Mouse (Mus musculus): ENCODE data around the gene Chst2. TPM values are rescaled to one million over a fixed set of nuclear protein-coding genes. Genes with fewer than 3 reads are reported as not detected.

The Chst2 gene
- polyA plus RNA-seq, 1 experiment from 2014 or later: 16.0 TPM

DNA sequence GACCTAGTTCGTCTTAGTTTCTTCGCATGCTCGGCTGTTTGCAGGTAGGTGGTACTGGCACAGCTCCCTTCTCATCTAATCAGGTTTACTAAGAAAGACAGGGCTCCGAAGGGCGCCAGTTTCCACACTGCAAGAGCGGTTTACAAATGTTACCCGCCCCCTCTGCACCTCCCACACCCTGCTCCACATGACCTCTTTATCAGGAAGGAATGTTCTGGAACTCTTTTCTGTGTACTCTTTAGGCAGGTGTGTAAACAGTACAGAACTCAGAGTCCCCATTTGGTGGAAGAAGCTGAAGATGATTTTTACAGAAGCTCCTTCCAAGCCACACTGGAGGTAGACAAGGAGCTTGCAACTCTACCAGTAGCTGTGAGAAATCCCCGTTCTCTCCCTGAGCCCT, 31.2 kb downstream of the Chst2 start:
- Histone ChIP-seq H3K27me3 (ENCODE audit: insufficient read depth, low read length) (no peaks in the 10 kb centered on the region), H3K9ac (no peak overlapping the region), H3K36me3 (ENCODE audit: insufficient read depth) (no peaks in the 10 kb centered on the region), H3K4me3 (ENCODE audit: low read depth, low read length) (no peak overlapping the region), H3K4me1 (ENCODE audit: insufficient read depth) (no peaks in the 10 kb centered on the region), H3K4me2 (no peak overlapping the region), H3K9me3 (ENCODE audit: low read depth, low read length) (no peaks in the 10 kb centered on the region), H3K27ac (ENCODE audit: low read depth) (no peak overlapping the region)
- no peak for TF ChIP-seq CTCF (IDR thresholded peaks at IDR 0.05; ENCODE audit: low read depth)
- DNase-seq (no peak), ATAC-seq (ENCODE audit: insufficient read depth) (0 out of 2 replicates have a peak, but pooled peaks have one; percentile 31)
- 57% methylated on average over 8 of the region's 8 CpGs for WGBS

DNA sequence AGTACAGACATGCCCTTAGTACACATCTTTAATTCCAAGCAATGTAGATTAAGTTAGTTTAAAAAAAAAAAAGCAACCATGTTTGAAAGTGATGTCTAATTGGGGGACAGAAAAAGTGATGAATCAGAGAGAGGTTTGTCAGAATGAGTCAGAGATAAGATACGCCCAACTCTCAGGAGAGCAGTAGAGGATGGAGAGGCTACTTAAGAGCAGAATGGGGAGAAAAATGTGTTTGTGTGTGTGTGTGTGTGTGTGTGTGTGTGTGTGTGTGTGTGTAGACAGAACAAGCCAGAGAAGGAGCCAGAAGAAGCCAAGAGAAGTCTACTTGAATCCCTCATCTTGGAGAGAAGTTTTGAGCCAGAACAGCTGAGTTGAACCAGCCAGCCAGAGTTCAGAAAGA, 32.8 kb downstream of the Chst2 start:
- Histone ChIP-seq H3K4me2 (no peak overlapping the region), H3K36me3 (ENCODE audit: insufficient read depth) (no peaks in the 10 kb centered on the region), H3K4me3 (ENCODE audit: low read depth, low read length) (no peak overlapping the region), H3K27me3 (ENCODE audit: insufficient read depth, low read length) (no peaks in the 10 kb centered on the region), H3K4me1 (ENCODE audit: insufficient read depth) (no peaks in the 10 kb centered on the region), H3K9me3 (ENCODE audit: low read depth, low read length) (no peaks in the 10 kb centered on the region), H3K9ac (no peak overlapping the region), H3K27ac (ENCODE audit: low read depth) (no peak overlapping the region)
- DNase-seq (no peak), ATAC-seq (ENCODE audit: insufficient read depth) (no peak)
- WGBS: 81% methylated on average over 1 of the region's 1 CpGs
- TF ChIP-seq CTCF (IDR thresholded peaks at IDR 0.05; ENCODE audit: low read depth): no peak

DNA sequence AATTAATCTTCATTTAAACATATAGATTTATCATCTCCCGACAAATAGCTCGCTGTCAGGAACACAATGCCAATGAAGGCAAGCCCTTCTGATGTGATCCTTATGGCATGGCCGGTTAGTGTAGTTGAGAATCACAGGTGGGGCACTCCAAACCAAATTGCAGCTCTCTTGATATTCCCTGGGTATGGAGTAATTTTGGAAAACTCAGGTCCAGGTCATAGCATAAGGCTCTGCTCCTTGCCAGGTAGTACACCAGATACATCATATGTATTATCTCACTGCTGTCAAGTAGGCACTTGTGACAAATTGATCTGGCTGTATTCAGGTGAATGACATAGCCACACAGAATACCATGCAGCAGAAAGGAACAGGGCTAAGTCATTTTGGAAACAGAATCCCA, 40.6 kb downstream of the Chst2 start:
- Histone ChIP-seq H3K4me3 (ENCODE audit: low read depth, low read length) (no peak overlapping the region), H3K4me1 (ENCODE audit: insufficient read depth) (no peaks in the 10 kb centered on the region), H3K27me3 (ENCODE audit: insufficient read depth, low read length) (no peaks in the 10 kb centered on the region), H3K36me3 (ENCODE audit: insufficient read depth) (no peaks in the 10 kb centered on the region), H3K9ac (no peak overlapping the region), H3K27ac (ENCODE audit: low read depth) (no peak overlapping the region), H3K9me3 (ENCODE audit: low read depth, low read length) (no peaks in the 10 kb centered on the region), H3K4me2 (no peak overlapping the region)
- DNase-seq (no peak), ATAC-seq (ENCODE audit: insufficient read depth) (no peak)
- WGBS: 80% methylated on average over 3 of the region's 3 CpGs
- no peak for TF ChIP-seq CTCF (IDR thresholded peaks at IDR 0.05; ENCODE audit: low read depth)

DNA sequence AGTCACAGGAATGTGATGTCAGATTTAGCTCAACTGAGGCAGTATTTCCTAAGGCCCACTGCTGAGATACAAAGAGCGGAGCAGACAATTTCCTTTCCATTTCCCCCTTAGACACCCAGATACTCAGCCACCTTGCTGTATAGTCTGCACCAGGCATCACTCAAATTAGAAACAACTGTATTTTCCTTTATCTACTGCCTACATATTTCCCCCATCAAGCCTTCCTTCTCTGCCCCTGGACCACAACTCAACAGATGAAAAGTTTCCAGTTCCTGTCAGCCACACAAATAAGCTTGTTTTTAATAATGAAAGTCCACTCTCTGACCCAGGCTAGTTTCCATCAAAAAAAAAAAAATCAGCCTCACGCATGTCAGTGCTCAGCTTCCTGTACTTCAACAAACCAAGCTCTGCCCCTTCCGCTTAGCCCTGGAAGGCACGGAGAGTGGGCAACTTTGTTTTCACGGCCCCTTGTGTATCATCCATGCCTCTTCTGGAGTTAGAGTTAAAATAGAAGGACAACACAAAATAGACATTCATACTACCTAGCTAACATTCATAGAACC, 52.6 kb downstream of the Chst2 start:
- DNase-seq: no peak
- H3K27ac ChIP-seq (ENCODE audit: low read depth): no peak overlapping the region
- H3K4me2 ChIP-seq: no peak overlapping the region
- ATAC-seq (ENCODE audit: insufficient read depth): no peak
- 77% methylated on average over 5 of the region's 5 CpGs for WGBS
- no peak overlapping the region for H3K9ac ChIP-seq
- H3K4me1 ChIP-seq (ENCODE audit: insufficient read depth): no peaks in the 10 kb centered on the region
- H3K4me3 ChIP-seq (ENCODE audit: low read depth, low read length): no peak overlapping the region
- H3K9me3 ChIP-seq (ENCODE audit: low read depth, low read length): no peaks in the 10 kb centered on the region
- no peaks in the 10 kb centered on the region for H3K36me3 ChIP-seq (ENCODE audit: insufficient read depth)
- H3K27me3 ChIP-seq (ENCODE audit: insufficient read depth, low read length): no peaks in the 10 kb centered on the region
- TF ChIP-seq CTCF (IDR thresholded peaks at IDR 0.05; ENCODE audit: low read depth): no peak

DNA sequence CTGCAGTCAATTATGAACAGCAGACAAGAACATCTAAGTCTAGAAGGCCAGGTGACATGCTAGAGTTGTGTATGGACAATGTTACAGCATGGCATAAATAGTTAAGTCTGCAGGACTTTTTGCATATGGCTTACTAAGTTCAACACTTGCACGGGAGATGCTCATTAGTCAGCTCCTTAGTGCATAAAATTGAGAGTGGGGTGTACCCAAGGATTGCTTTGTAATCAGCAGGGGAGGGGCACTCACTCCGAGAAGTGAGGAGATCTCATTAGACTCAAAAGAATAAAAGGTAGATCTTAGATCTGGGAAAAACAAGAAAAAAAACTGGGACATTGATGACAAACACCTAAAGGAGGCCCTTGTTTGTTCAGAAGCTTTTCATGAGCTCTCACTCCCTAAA, 54.6 kb downstream of the Chst2 start:
- 78% methylated on average over 2 of the region's 2 CpGs for WGBS
- no peak for TF ChIP-seq CTCF (IDR thresholded peaks at IDR 0.05; ENCODE audit: low read depth)
- H3K36me3 ChIP-seq (ENCODE audit: insufficient read depth): no peaks in the 10 kb centered on the region
- H3K27ac ChIP-seq (ENCODE audit: low read depth): no peak overlapping the region
- H3K4me3 ChIP-seq (ENCODE audit: low read depth, low read length): no peak overlapping the region
- H3K9ac ChIP-seq: no peak overlapping the region
- ATAC-seq (ENCODE audit: insufficient read depth) (no peak), DNase-seq (no peak)
- no peaks in the 10 kb centered on the region for H3K27me3 ChIP-seq (ENCODE audit: insufficient read depth, low read length)
- H3K4me2 ChIP-seq: no peak overlapping the region
- no peaks in the 10 kb centered on the region for H3K4me1 ChIP-seq (ENCODE audit: insufficient read depth)
- no peaks in the 10 kb centered on the region for H3K9me3 ChIP-seq (ENCODE audit: low read depth, low read length)

DNA sequence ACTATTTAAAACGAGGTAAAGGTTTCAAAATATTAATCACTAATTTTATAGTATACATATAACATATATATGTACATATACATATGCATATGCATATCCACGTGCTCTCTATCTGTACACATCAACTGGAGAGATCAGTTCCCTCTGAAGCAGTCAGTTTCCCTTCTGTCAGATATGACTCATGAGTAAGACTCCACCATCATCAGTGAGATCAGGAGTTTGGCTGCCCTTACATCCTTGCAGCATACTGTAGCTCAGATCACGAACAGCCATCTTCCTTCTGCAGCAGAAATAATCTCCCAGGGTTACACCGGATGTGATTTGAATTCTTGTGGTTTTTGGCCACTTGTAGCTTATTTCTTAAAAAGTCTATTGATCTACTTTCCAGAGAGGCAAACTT, 56.0 kb downstream of the Chst2 start:
- 69% methylated on average over 4 of the region's 4 CpGs for WGBS

More for the DNA sequence above, 56.0 kb downstream of the Chst2 start:
- H3K4me1 ChIP-seq (ENCODE audit: insufficient read depth): no peaks in the 10 kb centered on the region
- no peak for ATAC-seq (ENCODE audit: insufficient read depth)
- H3K27ac ChIP-seq (ENCODE audit: low read depth): no peak overlapping the region
- DNase-seq: no peak
- no peak overlapping the region for H3K9ac ChIP-seq
- H3K27me3 ChIP-seq (ENCODE audit: insufficient read depth, low read length): no peaks in the 10 kb centered on the region
- no peak overlapping the region for H3K4me3 ChIP-seq (ENCODE audit: low read depth, low read length)
- TF ChIP-seq CTCF (IDR thresholded peaks at IDR 0.05; ENCODE audit: low read depth): no peak
- no peak overlapping the region for H3K4me2 ChIP-seq
- no peaks in the 10 kb centered on the region for H3K9me3 ChIP-seq (ENCODE audit: low read depth, low read length)
- no peaks in the 10 kb centered on the region for H3K36me3 ChIP-seq (ENCODE audit: insufficient read depth)

Other genes starting within 250 kb of the Chst2 start
- 125 and 138 TPM in 2 replicates for gene U2surp, start 105.3 kb upstream of the Chst2 start, polyA plus RNA-seq (2014; fragmentation: Nextera tagmentation; extraction: Ambion mirVana)
- 0.07 TPM in 1 of 2 replicates, not detected in the other for gene Paqr9, start 152.9 kb upstream of the Chst2 start, polyA plus RNA-seq (2014; fragmentation: Nextera tagmentation; extraction: Ambion mirVana)
- 7.1 TPM in 2 replicates for gene Pcolce2, start 230.9 kb upstream of the Chst2 start, polyA plus RNA-seq (2014; fragmentation: Nextera tagmentation; extraction: Ambion mirVana)

Measured in lung, embryonic 14.5 days (tissue).